Mouse (Mus musculus) brain, embryonic 14.5 days (tissue): ENCODE measurements at regions not wholly inside any gene's neighbourhood (a gene's known extent, or its start where the extent isn't known, plus 50 kb on each side); places are given as distances from the start of the nearest gene placed in this dataset.

ENCODE experiments used
- CTCF ChIP-seq: fragments of 200-500 bp; IDR thresholded peaks from 2 replicates; pipeline ENCODE4 v1.5.1; 2012; ENCODE audit warnings: inconsistent platforms, mild to moderate bottlenecking, moderate library complexity, borderline replicate concordance; ENCODE audit not compliant: insufficient read depth, insufficient read length; ENCODE audit errors: extremely low read depth
- POLR2A ChIP-seq: fragments of 200-500 bp; IDR thresholded peaks from 2 replicates; pipeline ENCODE4 v1.6.1; 2012; ENCODE audit warnings: mild to moderate bottlenecking, inconsistent platforms, borderline replicate concordance; ENCODE audit not compliant: poor library complexity, insufficient read depth, insufficient read length, severe bottlenecking; ENCODE audit errors: extremely low read depth

DNA sequence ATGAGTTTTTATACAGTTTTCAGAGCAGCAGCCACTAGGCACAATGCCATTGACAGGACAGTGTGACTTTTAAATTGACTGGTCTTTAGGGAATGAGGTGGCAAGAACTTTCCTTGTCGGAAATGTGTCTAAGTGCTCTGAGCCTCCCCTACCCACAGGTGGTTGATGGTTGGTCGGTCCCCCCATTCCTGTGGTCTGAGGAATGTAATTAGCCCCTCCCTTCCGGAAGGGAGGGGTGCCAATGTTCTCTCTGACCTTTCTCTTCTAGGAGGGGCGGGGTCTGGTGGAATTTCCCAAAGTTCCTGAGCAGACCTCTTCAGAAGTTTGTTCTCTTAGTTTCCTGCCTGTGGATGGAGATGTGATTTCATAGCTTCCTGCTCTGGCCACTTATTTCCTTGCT, 62.7 kb upstream of the Tnr start:
- no peak for TF ChIP-seq CTCF
- TF ChIP-seq POLR2A = no peak
